Mouse (Mus musculus) gastrocnemius, postnatal 10 days (tissue): ENCODE measurements around the gene Fcna. TPM values are rescaled to one million over a fixed set of nuclear protein-coding genes. Genes with fewer than 3 reads are reported as not detected.

ENCODE experiments used
- DNase-seq: peaks from one replicate; pipeline ENCODE4 v3.0.0; 2021; ENCODE audit warnings: mixed read lengths
- long read RNA-seq, 2 experiments: library from polyadenylated mRNA; stranded (forward); transcript quantifications; one replicate each; pipeline ENCODE4 v2.0.0; 2021
- total RNA-seq, 2 experiments: library from RNA; stranded (reverse); gene quantifications; 2 replicates each; pipeline ENCODE4 v1.2.3; 2021

Fcna gene
- total RNA-seq, result 1 to 10 TPM; 5.6 to 6.5 TPM
- long read RNA-seq, experiment 1, transcript Fcna-201 (10 exons, 1,374 nt), result major isoform, 8 of 11 reads
- long read RNA-seq, experiment 1, partial matches to known transcripts, result 2 of 11 reads
- long read RNA-seq, experiment 1, other reads (novel, unspliced or antisense), result 1 of 11 reads
- long read RNA-seq, experiment 2, transcript Fcna-201 (10 exons, 1,374 nt), result major isoform, 6 of 9 reads
- long read RNA-seq, experiment 2, partial matches to known transcripts, result 1 of 9 reads
- long read RNA-seq, experiment 2, other reads (novel, unspliced or antisense), result 2 of 9 reads

DNA sequence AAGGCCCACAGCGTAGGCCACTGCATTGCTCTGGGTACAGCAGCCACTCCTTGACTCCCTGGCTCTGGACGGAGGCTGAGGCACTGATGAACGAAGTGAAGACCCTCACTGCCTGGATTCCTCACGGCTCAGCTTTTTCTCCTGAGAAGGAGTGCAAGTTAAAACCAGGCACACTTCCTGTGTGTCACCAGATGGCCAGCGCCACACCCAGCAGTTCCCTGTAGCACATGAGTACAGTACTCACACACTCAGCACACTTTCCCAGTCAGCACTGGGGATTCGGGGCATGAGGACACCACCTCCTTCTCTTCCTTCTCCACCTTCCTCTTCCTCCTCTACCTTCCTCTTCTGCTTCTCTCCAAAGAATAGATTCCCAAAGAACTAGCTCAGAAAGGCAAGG, at the start of gene Fcna:
Gene Fcna (minus strand): TSS at position 220 of the 400 bp plus-strand sequence.
- DNase-seq, result no peak

- no peak for DNase-seq
Measured at GRCm38 (mm10) chr2:25676486-25676885, 48.7 kb upstream of the Fcna start, which contains the start of gene Lcn6. TSS of gene Lcn6 (plus strand) at chr2:25676786.

DNA sequence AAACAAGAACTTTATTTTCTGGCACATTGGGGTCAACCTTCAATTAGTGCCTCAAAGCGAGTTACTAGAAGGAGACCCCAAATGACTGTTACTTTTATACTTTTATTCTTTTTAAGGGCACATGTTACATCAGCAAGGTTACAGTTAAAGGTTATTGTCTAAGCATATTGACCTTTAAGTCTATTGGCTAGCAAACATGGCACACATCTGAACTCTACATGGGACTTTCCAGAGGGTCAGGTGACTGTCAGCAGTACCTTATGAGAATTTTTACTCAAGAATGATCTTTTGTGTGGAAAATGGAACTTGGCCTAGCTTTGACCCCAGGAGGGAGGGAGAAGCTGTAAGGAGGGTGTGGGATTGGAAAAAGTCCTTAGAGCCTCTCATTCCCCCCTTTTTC, 38.7 kb upstream of the Fcna start:
- no peak for DNase-seq

DNA sequence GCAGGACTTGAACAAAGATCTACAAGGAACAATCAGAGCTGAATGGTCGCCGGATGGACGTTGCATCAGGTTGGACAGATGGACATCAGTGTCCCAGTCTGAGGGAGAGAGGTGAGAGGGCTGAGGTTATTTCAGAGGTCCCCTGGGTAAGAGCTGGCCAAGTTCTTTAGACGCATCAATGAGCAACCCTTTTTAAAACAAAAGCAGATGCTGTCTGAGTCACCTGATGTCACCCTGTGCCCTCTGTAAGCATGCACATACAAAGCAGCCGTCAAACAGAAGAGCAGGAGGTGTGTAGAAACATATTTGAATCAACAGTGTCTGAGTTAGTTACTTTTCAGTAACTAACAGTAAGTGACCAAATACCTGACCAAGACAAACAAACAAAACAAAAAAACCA, 36.3 kb upstream of the Fcna start:
- no peak for DNase-seq

DNA sequence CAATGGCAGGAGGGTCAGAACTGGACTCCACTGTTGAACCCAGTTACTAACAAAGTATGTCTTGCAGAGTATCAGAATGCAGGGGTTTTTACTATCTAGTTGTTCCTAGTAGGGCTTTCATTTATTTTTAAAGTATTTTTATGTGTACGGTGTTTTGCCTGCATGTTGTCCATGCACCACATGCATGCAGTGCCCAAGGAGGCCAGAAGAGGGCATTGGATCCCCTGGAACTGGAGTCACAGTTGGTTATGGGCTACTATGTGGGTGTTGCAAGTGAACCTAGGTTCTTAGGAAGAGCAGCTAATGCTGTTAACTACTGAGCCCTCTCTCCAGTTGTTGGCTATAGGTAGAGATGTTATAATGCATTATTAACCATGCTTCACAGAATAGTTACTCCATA, 35.7 kb upstream of the Fcna start:
- peak; percentile 60 for DNase-seq

GRCm38 (mm10) chr2:25661245-25661970, 33.6 kb upstream of the Fcna start:
- no peak for DNase-seq

- no peak for DNase-seq
Measured at GRCm38 (mm10) chr2:25660279-25660678, 32.4 kb upstream of the Fcna start.

GRCm38 (mm10) chr2:25657652-25658051, 29.8 kb upstream of the Fcna start, which contains the start of gene Lcn5:
TSS of gene Lcn5 (plus strand) at chr2:25657952.
- no peak for DNase-seq

DNA sequence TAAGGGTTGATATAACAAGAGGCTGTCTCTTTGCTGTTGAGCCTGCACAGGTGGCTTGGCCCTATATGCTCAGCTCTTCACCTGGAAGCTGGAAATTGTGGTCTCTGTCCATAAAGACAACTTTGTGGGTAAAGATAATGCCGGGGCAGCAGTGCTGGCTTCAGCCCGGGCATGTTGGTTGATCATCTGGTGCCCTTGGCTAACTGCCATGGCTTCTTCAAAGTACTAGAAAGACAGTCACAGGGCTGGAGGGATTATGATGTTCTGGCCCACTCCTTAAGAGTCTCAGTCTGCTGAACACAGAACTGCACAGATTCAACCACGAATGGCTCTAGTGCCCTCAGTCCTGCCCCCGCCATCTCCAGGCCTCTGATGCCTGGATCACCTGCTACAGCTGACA, 29.4 kb upstream of the Fcna start:
- no peak for DNase-seq

DNA sequence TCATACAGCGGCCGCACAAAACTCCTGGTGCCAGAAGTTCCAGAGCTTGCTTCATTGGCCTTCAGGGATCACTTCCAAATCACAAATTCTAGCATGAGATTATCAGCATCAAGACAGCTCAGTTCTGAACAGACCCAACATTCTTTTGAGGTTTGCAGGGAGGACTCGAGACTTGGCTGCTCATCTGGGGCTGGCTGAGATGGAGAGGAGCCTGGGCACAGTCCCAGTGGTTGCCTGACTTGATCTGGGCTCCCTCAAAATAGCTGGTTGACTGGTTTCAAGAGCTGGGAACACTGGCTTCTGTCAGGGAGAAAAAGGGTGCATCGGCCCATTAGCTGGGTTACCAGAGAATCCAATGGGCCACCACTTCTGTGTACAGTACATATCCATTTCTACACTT, 28.9 kb upstream of the Fcna start:
- DNase-seq, result peak; percentile 32

DNA sequence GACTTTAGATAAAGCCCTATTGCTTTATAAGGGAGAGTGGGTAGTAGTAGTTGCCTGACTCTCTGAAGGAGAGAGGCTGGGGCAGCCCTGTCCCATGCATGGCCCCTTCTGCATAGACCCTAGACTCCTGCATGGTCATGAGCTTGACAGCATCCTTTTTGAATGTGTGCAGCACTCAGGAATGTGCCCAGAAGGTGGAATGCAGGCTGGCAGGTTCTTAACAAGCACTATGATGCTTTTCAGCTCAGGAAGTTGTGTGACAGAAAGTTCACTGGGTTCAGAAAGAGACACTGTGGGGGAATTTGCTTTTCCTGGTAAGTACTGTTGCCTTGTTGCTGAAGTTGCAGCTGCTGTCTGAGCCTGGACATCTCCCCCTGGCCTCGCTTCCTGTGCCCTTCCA, 26.7 kb upstream of the Fcna start:
- no peak for DNase-seq

DNA sequence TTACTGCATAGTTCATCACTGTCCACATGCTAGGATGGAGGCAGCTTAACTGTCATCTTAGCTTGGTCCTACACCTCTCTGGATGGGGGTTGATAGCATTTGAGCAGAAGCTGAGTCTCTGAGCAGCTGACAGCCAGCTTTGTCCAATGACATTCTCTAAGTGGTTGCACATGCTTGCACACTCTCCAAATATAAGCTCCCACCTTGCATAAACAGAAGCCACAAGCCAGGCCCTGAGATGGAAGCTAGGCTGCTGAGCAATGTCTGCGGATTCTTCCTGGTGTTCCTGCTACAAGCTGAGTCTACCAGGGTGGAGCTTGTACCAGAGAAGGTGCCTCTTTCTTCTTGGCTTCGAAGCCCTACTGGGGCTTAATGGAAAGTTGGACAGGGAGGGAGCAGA, 25.1 kb upstream of the Fcna start, which contains the start of gene Lcn8:
Gene Lcn8 (plus strand): TSS at position 219 of the 400 bp plus-strand sequence.
- no peak for DNase-seq

- peak; percentile 61 for DNase-seq
Measured at GRCm38 (mm10) chr2:25639890-25640289, 12.1 kb upstream of the Fcna start.

DNA sequence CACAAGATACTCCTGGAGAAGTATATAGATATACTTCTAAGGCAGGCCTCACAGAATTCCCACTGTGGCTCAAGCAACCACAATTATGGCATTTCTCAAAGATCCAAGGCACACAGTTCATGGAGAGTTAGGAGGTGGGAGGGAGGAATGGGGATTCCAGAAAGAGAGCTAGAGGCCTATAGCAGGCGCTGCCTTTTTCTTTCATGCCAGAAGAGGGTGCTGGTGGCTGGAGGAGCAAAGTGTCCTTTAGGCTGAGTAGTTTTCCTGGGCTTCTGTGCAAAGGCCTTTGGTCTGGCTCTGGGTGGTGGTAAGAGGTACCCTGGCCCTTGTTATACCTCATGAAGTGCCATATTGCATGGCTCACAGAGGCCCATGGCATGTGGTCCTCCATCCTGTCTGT, 6.2 kb upstream of the Fcna start:
- DNase-seq, result no peak

DNA sequence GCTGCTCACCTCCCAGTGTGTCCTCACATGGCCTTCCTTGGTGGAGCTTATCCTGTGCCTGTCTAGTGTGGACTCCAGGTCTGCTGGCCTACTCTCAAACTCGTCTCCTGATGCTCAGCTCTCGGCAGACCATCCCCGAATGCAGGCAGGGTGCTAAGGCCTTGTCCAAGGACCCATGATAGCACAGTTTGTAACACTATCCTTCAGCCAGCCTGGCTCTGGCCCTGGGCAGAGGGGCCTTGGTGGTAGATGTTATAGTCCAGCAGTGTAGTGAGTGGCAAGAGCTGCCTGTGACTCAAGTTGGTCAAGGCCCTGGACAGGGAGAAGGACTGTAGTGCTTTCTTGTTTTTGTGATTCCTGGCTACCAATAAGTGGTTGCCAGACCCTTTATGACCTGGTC, 5.8 kb upstream of the Fcna start:
- no peak for DNase-seq

- no peak for DNase-seq
Measured at GRCm38 (mm10) chr2:25628738-25629137, 908 bp upstream of the Fcna start.

DNA sequence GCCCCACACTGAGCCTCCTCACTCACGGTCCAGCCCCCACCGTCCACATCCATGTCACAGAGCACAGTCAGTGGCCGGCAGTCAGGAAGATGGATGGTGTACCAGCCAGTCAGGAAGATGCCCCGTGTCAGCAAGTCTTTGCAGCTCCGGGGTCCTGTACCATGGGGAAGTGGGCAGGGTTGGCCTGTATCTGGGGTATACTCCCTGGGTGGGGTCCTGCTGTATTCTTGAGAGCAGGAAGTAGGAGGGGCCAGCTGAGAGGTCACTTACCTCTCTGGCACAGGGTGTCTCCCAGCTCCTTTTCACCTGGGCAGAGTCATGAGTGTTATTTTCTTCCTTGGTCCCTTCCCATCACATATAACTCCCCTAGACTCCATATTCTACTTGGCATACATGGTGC, 1.8 kb downstream of the Fcna start:
- no peak for DNase-seq

DNA sequence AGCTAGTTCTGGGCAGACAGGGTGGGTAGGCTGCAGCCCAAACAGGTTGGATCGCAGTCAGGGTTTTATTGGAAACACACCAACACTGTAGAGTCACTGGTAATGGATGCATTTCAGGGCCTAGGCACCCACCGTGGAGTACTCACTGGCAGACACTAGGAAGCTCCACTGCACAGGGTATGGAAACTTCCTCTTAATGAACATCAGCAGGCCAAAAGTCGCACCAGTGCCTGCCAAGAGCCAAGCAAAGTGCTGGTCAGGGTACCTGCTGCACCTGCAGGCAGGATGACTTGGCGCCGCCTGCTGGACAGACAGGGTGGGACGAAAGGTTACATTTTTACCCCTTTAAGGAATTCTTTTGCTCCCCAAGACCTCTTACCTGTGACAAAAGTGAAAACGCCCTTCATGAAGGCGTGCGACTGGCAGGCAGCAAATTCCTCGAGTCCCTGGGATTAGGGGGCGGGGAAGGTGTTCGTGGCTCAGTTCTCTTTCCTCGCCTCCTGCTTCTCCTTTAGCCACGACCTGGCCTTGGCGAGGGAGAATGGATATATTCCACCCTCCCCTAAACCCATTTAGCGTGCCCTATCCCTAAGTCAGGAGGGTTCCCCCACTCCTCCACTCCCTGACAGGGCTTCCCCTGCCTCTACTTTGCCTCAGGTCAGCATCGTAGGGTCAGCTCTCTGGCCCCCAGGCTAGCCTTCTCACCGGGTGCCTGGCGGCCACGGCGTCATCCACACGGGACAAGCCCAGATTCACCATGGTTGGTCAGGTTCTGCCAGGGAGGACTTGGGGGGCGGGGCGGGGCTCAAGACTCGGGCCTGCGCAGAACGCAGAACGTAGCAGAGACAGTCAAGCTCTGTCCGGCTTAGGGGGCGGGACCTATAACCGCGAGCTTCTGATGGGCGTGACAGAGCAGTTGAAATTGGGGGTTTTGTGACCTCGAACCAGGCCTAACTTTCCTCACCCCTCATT, 6.3 kb downstream of the Fcna start, which contains the start of gene Tmem141:
Gene Tmem141 (minus strand): TSS at position 777 of the 972 bp plus-strand sequence.
- peak; percentile 86 for DNase-seq

GRCm38 (mm10) chr2:25620852-25621228, 7.0 kb downstream of the Fcna start:
- DNase-seq, result no peak

GRCm38 (mm10) chr2:25620386-25620785, 7.4 kb downstream of the Fcna start:
- no peak for DNase-seq

DNA sequence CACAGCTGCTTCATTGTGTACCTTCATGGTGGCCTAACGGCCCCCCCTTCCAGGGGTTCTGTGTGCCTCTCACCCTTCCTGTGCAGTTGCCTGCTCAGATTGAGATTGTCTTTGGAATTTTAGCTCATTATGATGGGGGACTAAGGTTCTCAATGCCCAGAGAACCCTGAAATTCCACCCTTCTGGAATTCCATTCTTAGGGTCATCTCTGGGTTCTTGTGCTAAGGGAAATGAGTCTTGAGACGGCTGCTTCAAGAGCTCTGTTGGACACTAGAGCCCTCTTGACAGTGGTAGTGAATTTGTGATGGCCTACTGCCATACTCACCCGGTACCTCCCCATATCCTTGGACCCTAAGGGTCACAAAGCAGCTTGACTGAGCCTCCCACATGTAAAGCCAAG, 10.3 kb downstream of the Fcna start, which contains the start of gene Ccdc183:
Gene Ccdc183 (minus strand): TSS at position 101 of the 400 bp plus-strand sequence.
- no peak for DNase-seq

GRCm38 (mm10) chr2:25616398-25616797, 11.4 kb downstream of the Fcna start:
- no peak for DNase-seq
